Mouse (Mus musculus): ENCODE results near the gene Evx2.
A peak's percentile ranks its signal among the peaks of the same experiment; 100 is the strongest.

Gene Evx2

GRCm38 (mm10) chr2:74620368-74620767 lies 39.0 kb downstream of the Evx2 start:
- no peak for DNase-seq (ENCODE audit: low spot score in 2 of 2)

GRCm38 (mm10) chr2:74619676-74620246 lies 39.6 kb downstream of the Evx2 start:
- no peak for DNase-seq (ENCODE audit: low spot score in 2 of 2)

- DNase-seq (ENCODE audit: low spot score in 2 of 2) = no peak
These were observed 41.7 kb downstream of the Evx2 start for GRCm38 (mm10) chr2:74617706-74618105.

GRCm38 (mm10) chr2:74611406-74611805 lies 48.0 kb downstream of the Evx2 start:
- DNase-seq (ENCODE audit: low spot score in 2 of 2) = no peak

GRCm38 (mm10) chr2:74609350-74609749 lies 50.0 kb downstream of the Evx2 start:
- DNase-seq (ENCODE audit: low spot score in 2 of 2) = no peak

GRCm38 (mm10) chr2:74606087-74606760 lies 53.1 kb downstream of the Evx2 start:
- DNase-seq (ENCODE audit: low spot score in 2 of 2) = peak in 1 of 2 experiments; percentile 1

- no peak for DNase-seq (ENCODE audit: low spot score in 2 of 2)
These were observed 55.3 kb downstream of the Evx2 start for GRCm38 (mm10) chr2:74604011-74604410.
